In genomic region chr9:46434700-46435099, GRCm38 (mm10) we compare ENCODE assay signal across 10 mouse cellular contexts.
DNase-seq lines count a peak whose midpoint lies in the region.
"Had no signal": no experiment of that assay in that cellular context is flagged by ENCODE, and none has a peak within 500 bp of the region (broad histone marks: within the 10 kb centered on the region; RNA-seq: fewer than 3 reads in every experiment).

No protein-coding gene starts in this region.

- DNase-seq in cerebellum, adult 18-20 months = peak; percentile 58 to 70
- DNase-seq in cerebellum, postnatal 25 days = peak; percentile 63 to 79
- DNase-seq in layer of hippocampus, postnatal 10 days (ENCODE audit: low spot score in 2 of 2) = peak; percentile 80 to 82
- DNase-seq in right cerebral cortex, adult 18-20 months = peak; percentile 86
- DNase-seq in adrenal gland, postnatal 10 days = no peak
- no peak for DNase-seq in spleen, postnatal 36 days (ENCODE audit: low spot score in 2 of 2)
- no peak for DNase-seq in Muller cell, postnatal 12 days (ENCODE audit: inconsistent ontology term)
- no peak for DNase-seq in urinary bladder, postnatal 36 days (ENCODE audit: low spot score in 2 of 2)
- DNase-seq: adrenal gland, adult 2 months; thymus, postnatal 36 days had no signal

Comparison
In these comparisons a context has a peak if more than half of its experiments do, and no peak if none do; other contexts are left out.
1. DNase-seq: peak in cerebellum, adult 18-20 months (2 of 2), cerebellum, postnatal 25 days (2 of 2), layer of hippocampus, postnatal 10 days (2 of 2) and right cerebral cortex, adult 18-20 months (single experiment); none in adrenal gland, postnatal 10 days (single experiment), spleen, postnatal 36 days (0 of 2), Muller cell, postnatal 12 days (single experiment) and urinary bladder, postnatal 36 days (0 of 2).